Mouse (Mus musculus) megakaryocyte, adult 5-6 weeks (primary cell): Measurements from ENCODE around the gene Senp7. TPM values are rescaled to one million over a fixed set of nuclear protein-coding genes. Genes with fewer than 3 reads are reported as not detected.

Experiments used
- total RNA-seq, 2 experiments: library from RNA; stranded (forward) in 1 of 2; stranded (reverse) in 1 of 2; fragments of 153-499, 151-499 nt in 1 of 2; fragments of 221-1000, 200-1000 nt in 1 of 2; gene quantifications; 2 replicates each; pipeline versions ENCODE4 v1.2.3 to v1.2.4; 2015 to 2017

The Senp7 gene
- total RNA-seq, 2 experiments from 2014 or later, result 31.5 to 33.0 TPM

Other genes with a start within 250 kb of the Senp7 start
- 33.3 and 44.9 TPM in 2 replicates for gene Nfkbiz, start 209.4 kb upstream of the Senp7 start, total RNA-seq (2015)
- 31.2 and 32.7 TPM in 2 replicates for gene Nfkbiz, start 209.4 kb upstream of the Senp7 start, total RNA-seq (2017)
- 1.4 and 2.1 TPM in 2 replicates for gene Nxpe3, start 153.1 kb upstream of the Senp7 start, total RNA-seq (2015)
- 2.4 and 2.8 TPM in 2 replicates for gene Nxpe3, start 153.1 kb upstream of the Senp7 start, total RNA-seq (2017)
- gene Cep97, start 113.5 kb upstream of the Senp7 start, total RNA-seq (2015), result 3.4 and 5.4 TPM in 2 replicates
- 3.0 and 7.4 TPM in 2 replicates for gene Cep97, start 113.5 kb upstream of the Senp7 start, total RNA-seq (2017)
- gene Rpl24, start 82.1 kb upstream of the Senp7 start, total RNA-seq (2015), result 891 and 940 TPM in 2 replicates
- gene Rpl24, start 82.1 kb upstream of the Senp7 start, total RNA-seq (2017), result 1,387 and 1,407 TPM in 2 replicates
- gene Zbtb11, start 74.5 kb upstream of the Senp7 start, total RNA-seq (2015), result 14.9 and 18.9 TPM in 2 replicates
- 25.0 TPM in 2 replicates for gene Zbtb11, start 74.5 kb upstream of the Senp7 start, total RNA-seq (2017)
- gene Pcnp, start 18.6 kb upstream of the Senp7 start, total RNA-seq (2015), result 85.2 and 88.2 TPM in 2 replicates
- 97.0 and 104 TPM in 2 replicates for gene Pcnp, start 18.6 kb upstream of the Senp7 start, total RNA-seq (2017)
- 14.4 and 15.1 TPM in 2 replicates for gene Trmt10c, start 10.5 kb upstream of the Senp7 start, total RNA-seq (2015)
- 20.2 and 20.9 TPM in 2 replicates for gene Trmt10c, start 10.5 kb upstream of the Senp7 start, total RNA-seq (2017)
- 0.07 and 0.09 TPM in 2 replicates for gene Impg2, start 156.0 kb downstream of the Senp7 start, total RNA-seq (2015)
- 0.07 and 0.12 TPM in 2 replicates for gene Impg2, start 156.0 kb downstream of the Senp7 start, total RNA-seq (2017)